Mouse (Mus musculus) MEL (cell line): Measurements from ENCODE around the gene Pde8a. TPM values are rescaled to one million over a fixed set of nuclear protein-coding genes. Genes with fewer than 3 reads are reported as not detected.

Experiments used
- DNase-seq: peaks from one replicate; pipeline ENCODE4 v3.0.0; 2011; ENCODE audit warnings: low read depth, low spot score
- H3K27ac ChIP-seq: 2 replicates; pipeline ENCODE4 v1.5.1; 2012; ENCODE audit warnings: low read depth, mild to moderate bottlenecking, control low read depth, low read length, moderate library complexity; ENCODE audit not compliant: control insufficient read depth
- H3K27me3 ChIP-seq, 2 experiments: fragments of 150-350 bp in 1 of 2; sonication (generic) in 1 of 2; 2 replicates each; pipeline ENCODE4 v1.6.1; 2012; ENCODE audit warnings: low read length in 2 of 2, mild to moderate bottlenecking in 2 of 2, improper control_type of control experiment in 1 of 2, moderate library complexity in 1 of 2; ENCODE audit not compliant: insufficient read depth in 2 of 2, control insufficient read depth in 1 of 2
- H3K36me3 ChIP-seq, 2 experiments: 2 replicates each; pipeline ENCODE4 v1.6.1; 2012 to 2014; ENCODE audit warnings: low read length in 2 of 2, improper control_type of control experiment in 1 of 2, inconsistent platforms in 1 of 2, mild to moderate bottlenecking in 1 of 2; ENCODE audit not compliant: insufficient read depth in 2 of 2, control insufficient read depth in 1 of 2
- H3K4me1 ChIP-seq, 2 experiments: fragments of 150-350 bp in 1 of 2; sonication (generic) in 1 of 2; 2 replicates each; pipeline ENCODE4 v1.6.1; 2012; ENCODE audit warnings: low read length in 2 of 2, improper control_type of control experiment in 1 of 2, mild to moderate bottlenecking in 1 of 2; ENCODE audit not compliant: insufficient read depth in 2 of 2, control insufficient read depth in 1 of 2
- H3K4me3 ChIP-seq, 2 experiments: fragments of 150-350 bp in 1 of 2; sonication (generic) in 1 of 2; 2 replicates each; pipeline ENCODE4 v1.5.1; 2012; ENCODE audit warnings: low read depth in 2 of 2, low read length in 2 of 2, mild to moderate bottlenecking in 2 of 2, moderate library complexity in 2 of 2, control low read depth in 1 of 2, improper control_type of control experiment in 1 of 2; ENCODE audit not compliant: control insufficient read depth in 1 of 2, insufficient read depth in 1 of 2
- H3K79me2 ChIP-seq: 2 replicates; pipeline ENCODE4 v1.6.1; 2012; ENCODE audit warnings: mild to moderate bottlenecking, low read length, moderate library complexity; ENCODE audit not compliant: control insufficient read depth, poor library complexity, insufficient read depth
- H3K9ac ChIP-seq: 2 replicates; pipeline ENCODE4 v1.6.1; 2012; ENCODE audit warnings: low read depth, mild to moderate bottlenecking, control low read depth, low read length, moderate library complexity; ENCODE audit not compliant: control insufficient read depth, poor library complexity, severe bottlenecking
- H3K9me3 ChIP-seq: fragments of 150-350 bp; sonication (generic); replicated peaks from 2 replicates; pipeline ENCODE4 v1.6.1; 2012; ENCODE audit warnings: mild to moderate bottlenecking, low read length, improper control_type of control experiment, moderate library complexity; ENCODE audit not compliant: insufficient read depth
- BHLHE40 ChIP-seq: IDR thresholded peaks from 2 replicates; pipeline ENCODE4 v1.6.1; 2012; ENCODE audit warnings: low read depth, mild to moderate bottlenecking, inconsistent platforms, low read length, improper control_type of control experiment, borderline replicate concordance
- CHD1 ChIP-seq: IDR thresholded peaks from 2 replicates; pipeline ENCODE4 v1.6.1; 2012; ENCODE audit warnings: low read depth, mild to moderate bottlenecking, inconsistent platforms, low read length, improper control_type of control experiment
- CHD2 ChIP-seq: IDR thresholded peaks from 2 replicates; pipeline ENCODE4 v1.6.1; 2011; ENCODE audit warnings: low read length, improper control_type of control experiment
- EP300 ChIP-seq, 2 experiments: IDR thresholded peaks; 2 replicates each; pipeline ENCODE4 v1.6.1; 2011; ENCODE audit warnings: improper control_type of control experiment in 2 of 2, low read length in 2 of 2, low read depth in 1 of 2, mild to moderate bottlenecking in 1 of 2
- ETS1 ChIP-seq: IDR thresholded peaks from 2 replicates; pipeline ENCODE4 v1.6.1; 2012; ENCODE audit warnings: low read depth, mild to moderate bottlenecking, inconsistent platforms, low read length, improper control_type of control experiment, moderate library complexity
- HCFC1 ChIP-seq: IDR thresholded peaks from 2 replicates; pipeline ENCODE4 v1.6.1; 2012; ENCODE audit warnings: low read depth, mild to moderate bottlenecking, inconsistent platforms, low read length, improper control_type of control experiment, moderate library complexity
- JUND ChIP-seq: IDR thresholded peaks from 2 replicates; pipeline ENCODE4 v1.6.1; 2011; ENCODE audit warnings: low read depth, mild to moderate bottlenecking, improper control_type of control experiment, low read length
- MAFK ChIP-seq: IDR thresholded peaks from 2 replicates; pipeline ENCODE4 v1.6.1; 2011; ENCODE audit warnings: low read depth, mild to moderate bottlenecking, low read length, improper control_type of control experiment, borderline replicate concordance
- MAX ChIP-seq: IDR thresholded peaks from 2 replicates; pipeline ENCODE4 v1.6.1; 2011; ENCODE audit warnings: low read length, improper control_type of control experiment
- MXI1 ChIP-seq: IDR thresholded peaks from 2 replicates; pipeline ENCODE4 v1.6.1; 2011; ENCODE audit warnings: mild to moderate bottlenecking, low read depth, low read length, improper control_type of control experiment
- MYB ChIP-seq: IDR thresholded peaks from 2 replicates; pipeline ENCODE4 v1.6.1; 2011; ENCODE audit warnings: mild to moderate bottlenecking, low read depth, low read length, improper control_type of control experiment
- NELFE ChIP-seq: IDR thresholded peaks from 2 replicates; pipeline ENCODE4 v1.6.1; 2011; ENCODE audit warnings: low read depth, low read length, improper control_type of control experiment
- NRF1 ChIP-seq: IDR thresholded peaks from 2 replicates; pipeline ENCODE4 v1.6.1; 2014; ENCODE audit warnings: low read depth, mild to moderate bottlenecking, inconsistent platforms, low read length, improper control_type of control experiment, moderate library complexity; ENCODE audit not compliant: poor library complexity, insufficient read depth, severe bottlenecking
- POLR2A ChIP-seq, 2 experiments: IDR thresholded peaks; 2 replicates each; pipeline ENCODE4 v1.6.1; 2011 to 2012; ENCODE audit warnings: low read length in 2 of 2, mild to moderate bottlenecking in 2 of 2, control low read depth in 1 of 2, improper control_type of control experiment in 1 of 2, low read depth in 1 of 2, moderate library complexity in 1 of 2; ENCODE audit not compliant: control insufficient read depth in 1 of 2, insufficient read depth in 1 of 2, poor library complexity in 1 of 2
- POLR2AphosphoS2 ChIP-seq: IDR thresholded peaks from 2 replicates; pipeline ENCODE4 v1.6.1; 2011; ENCODE audit warnings: low read length, improper control_type of control experiment
- RAD21 ChIP-seq: IDR thresholded peaks from 2 replicates; pipeline ENCODE4 v1.6.1; 2011; ENCODE audit warnings: mild to moderate bottlenecking, low read depth, low read length, improper control_type of control experiment
- SMC3 ChIP-seq: IDR thresholded peaks from 2 replicates; pipeline ENCODE4 v1.6.1; 2011; ENCODE audit warnings: low read depth, low read length, improper control_type of control experiment
- TBP ChIP-seq: IDR thresholded peaks from 2 replicates; pipeline ENCODE4 v1.8.0; 2011; ENCODE audit warnings: low read depth, low read length, improper control_type of control experiment
- ZNF384 ChIP-seq: IDR thresholded peaks from 2 replicates; pipeline ENCODE4 v1.6.1; 2012; ENCODE audit warnings: low read depth, mild to moderate bottlenecking, inconsistent platforms, low read length, improper control_type of control experiment
- polyA plus RNA-seq, 2 experiments: library from polyadenylated mRNA; stranded (reverse) in 1 of 2; unstranded in 1 of 2; fragments of >175 nt in 1 of 2; fragments of >200 nt in 1 of 2; gene quantifications; 2 replicates each; pipeline versions ENCODE4 v1.2.1 to v1.2.4; 2012; ENCODE audit warnings: low replicate concordance in 2 of 2, low read depth in 1 of 2; ENCODE audit not compliant: insufficient read length in 2 of 2, insufficient read depth in 1 of 2, missing spikeins in 1 of 2
- total RNA-seq: library from RNA; depleted of rRNA; stranded (reverse); fragments of 300-350 nt; gene quantifications from 2 replicates; pipeline ENCODE4 v1.2.3, GENCODE M21; 2012

Pde8a gene
- total and polyA plus RNA-seq, 3 experiments, result 0.11 TPM; not detected in 2

DNA sequence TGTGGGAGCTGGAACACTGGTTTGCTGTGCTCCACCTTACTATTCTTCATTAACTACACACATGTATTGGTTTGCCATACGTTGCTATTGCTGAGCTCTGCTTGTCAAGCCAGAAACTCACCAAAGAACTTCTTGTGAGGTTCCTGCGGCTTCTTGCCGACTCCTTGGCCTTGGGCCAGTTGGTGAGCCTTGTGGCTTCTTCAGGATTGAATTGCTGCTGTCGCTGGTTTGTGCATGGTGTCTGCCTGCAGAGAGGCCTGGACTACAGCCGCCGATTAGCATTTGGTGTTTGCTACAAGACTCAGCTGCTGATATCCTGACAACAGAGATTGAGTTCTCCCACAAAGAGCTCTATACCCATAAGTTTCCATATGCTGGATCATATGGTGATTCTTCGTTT lies 10.9 kb downstream of the Pde8a start:
- Histone ChIP-seq H3K9ac (no peak overlapping the region), H3K27me3 (peaks cover 5 to 7% of the 10 kb centered on the region in 2 experiments), H3K4me3 (no peak overlapping the region), H3K36me3 (no peaks in the 10 kb centered on the region), H3K79me2 (no peaks in the 10 kb centered on the region), H3K27ac (no peak overlapping the region), H3K9me3 (no peaks in the 10 kb centered on the region), H3K4me1 (no peaks in the 10 kb centered on the region)
- DNase-seq, result no peak
- TF ChIP-seq RAD21 (no peak), POLR2A (IDR thresholded peaks at IDR 0.05; ENCODE audit: control insufficient read depth in 1 of 2, insufficient read depth in 1 of 2, low read depth in 1 of 2, low read length in 2 of 2, poor library complexity in 1 of 2) (no peak), ZNF384 (no peak), MYB (no peak), SMC3 (no peak), NRF1 (no peak), CHD2 (no peak), MXI1 (no peak), HCFC1 (no peak), EP300 (IDR thresholded peaks at IDR 0.05; ENCODE audit: low read depth in 1 of 2, low read length in 2 of 2) (no peak)

GRCm38 (mm10) chr7:81230091-81230792 lies 16.8 kb downstream of the Pde8a start:
- no peak overlapping the region for H3K9ac ChIP-seq
- H3K4me3 ChIP-seq, result no peak overlapping the region
- H3K27ac ChIP-seq, result no peak overlapping the region
- no peaks in the 10 kb centered on the region for H3K4me1 ChIP-seq
- H3K36me3 ChIP-seq, result no peaks in the 10 kb centered on the region
- no peak for DNase-seq
- H3K27me3 ChIP-seq, result peaks cover 3 to 5% of the 10 kb centered on the region in 2 experiments
- H3K79me2 ChIP-seq, result no peaks in the 10 kb centered on the region
- TF ChIP-seq POLR2AphosphoS2 (no peak), HCFC1 (no peak), JUND (no peak), SMC3 (no peak), MYB (no peak), NELFE (no peak), TBP (no peak), MAX (no peak), ETS1 (no peak), BHLHE40 (no peak), ZNF384 (no peak), MXI1 (no peak), MAFK (no peak), POLR2A (IDR thresholded peaks at IDR 0.05; ENCODE audit: control insufficient read depth in 1 of 2, insufficient read depth in 1 of 2, low read depth in 1 of 2, low read length in 2 of 2, poor library complexity in 1 of 2) (no peak), CHD1 (no peak)
- TF ChIP-seq, all 39 proteins: peak for 0
- H3K9me3 ChIP-seq, result no peaks in the 10 kb centered on the region
